Mouse (Mus musculus) kidney, adult 2 months (tissue): ENCODE data around the gene Lrp4. TPM values are rescaled to one million over a fixed set of nuclear protein-coding genes. Genes with fewer than 3 reads are reported as not detected.

Source experiments
- DNase-seq: peaks from one replicate; pipeline ENCODE4 v3.0.0; 2021
- H3K27ac ChIP-seq: fragments of 200-500 bp; 2 replicates; pipeline ENCODE4 v1.5.1; 2012; ENCODE audit warnings: low read depth, low read length, control low read depth, inconsistent platforms; ENCODE audit not compliant: insufficient read depth
- H3K27me3 ChIP-seq: fragments of 200-500 bp; replicated peaks from 2 replicates; pipeline ENCODE4 v1.6.1; 2012; ENCODE audit warnings: mild to moderate bottlenecking, moderate library complexity, low read length, inconsistent platforms; ENCODE audit not compliant: control insufficient read depth, insufficient read depth
- H3K36me3 ChIP-seq: fragments of 200-500 bp; 2 replicates; pipeline ENCODE4 v1.6.1; 2012; ENCODE audit warnings: mild to moderate bottlenecking, moderate library complexity, low read length, inconsistent platforms; ENCODE audit not compliant: control insufficient read depth, insufficient read depth
- H3K4me1 ChIP-seq: fragments of 200-500 bp; 2 replicates; pipeline ENCODE4 v1.6.1; 2011; ENCODE audit warnings: low read length; ENCODE audit not compliant: control insufficient read depth, insufficient read depth
- H3K4me3 ChIP-seq: fragments of 200-500 bp; 2 replicates; pipeline ENCODE4 v1.5.1; 2011; ENCODE audit warnings: mild to moderate bottlenecking, low read depth, low read length, control low read depth; ENCODE audit not compliant: insufficient read depth
- CTCF ChIP-seq: fragments of 200-500 bp; conservative IDR thresholded peaks from 2 replicates; pipeline ENCODE4 v1.5.1; 2011; ENCODE audit warnings: low read depth, mild to moderate bottlenecking, control low read depth, low read length, moderate library complexity, mixed read lengths; ENCODE audit not compliant: insufficient read depth, insufficient read length
- POLR2A ChIP-seq: fragments of 200-500 bp; IDR thresholded peaks from one replicate; pipeline ENCODE4 v1.6.1; 2011; ENCODE audit warnings: low read depth, low read length, control low read depth
- WGBS: fragments of 180-500 bp; shearing (Covaris S2); methylation state at CpG from one replicate; pipeline ENCODE4 v1.1.7; 2018; 5-methylcytosine and 5-hydroxymethylcytosine counted together
- polyA plus RNA-seq: library from polyadenylated mRNA; depleted of rRNA; stranded (reverse); fragments of >200 nt; gene quantifications from 2 replicates; pipeline ENCODE4 v1.2.3, GENCODE M21; 2012; rRNA removed

Lrp4 gene
- polyA plus RNA-seq, 1 experiment: 8.6 TPM

- Histone ChIP-seq H3K4me1 (no peaks in the 10 kb centered on the region), H3K4me3 (no peak overlapping the region), H3K36me3 (no peaks in the 10 kb centered on the region), H3K27me3 (no peaks in the 10 kb centered on the region), H3K27ac (no peak overlapping the region)
- WGBS: 93% methylated on average over 8 of the region's 8 CpGs
- TF ChIP-seq CTCF: no peak
- TF ChIP-seq POLR2A: no peak
- DNase-seq: no peak
Observed at GRCm38 (mm10) chr2:91508076-91508475, 50.8 kb downstream of the Lrp4 start.

GRCm38 (mm10) chr2:91517186-91517585 lies 59.9 kb downstream of the Lrp4 start:
- WGBS: 45% methylated on average over 2 of the region's 2 CpGs
- no peaks in the 10 kb centered on the region for H3K36me3 ChIP-seq
- no peaks in the 10 kb centered on the region for H3K27me3 ChIP-seq
- no peaks in the 10 kb centered on the region for H3K4me1 ChIP-seq
- no peak overlapping the region for H3K27ac ChIP-seq
- TF ChIP-seq POLR2A (no peak), CTCF (no peak)
- no peak overlapping the region for H3K4me3 ChIP-seq
- DNase-seq: no peak

GRCm38 (mm10) chr2:91526294-91527146 lies 69.2 kb downstream of the Lrp4 start, which contains the start of gene Ckap5:
TSS of gene Ckap5 (plus strand) at chr2:91526762.
- Histone ChIP-seq H3K4me1 (no peaks in the 10 kb centered on the region; the same call in 1 of the 2 replicates), H3K27me3 (no peaks in the 10 kb centered on the region), H3K36me3 (no peaks in the 10 kb centered on the region), H3K4me3 (peak within 1 kb of the TSS; percentile 88), H3K27ac (peak within 1 kb of the TSS; percentile 74)
- WGBS: under 1% methylated on average over 64 of the region's 64 CpGs
- peak; percentile 96 for DNase-seq
- TF ChIP-seq CTCF (no peak), POLR2A (no peak)

- peak; percentile 17 for DNase-seq
- Histone ChIP-seq H3K4me1 (no peaks in the 10 kb centered on the region; the same call in 1 of the 2 replicates), H3K27me3 (no peaks in the 10 kb centered on the region), H3K4me3 (peak overlapping the region; percentile 88), H3K36me3 (no peaks in the 10 kb centered on the region), H3K27ac (no peak overlapping the region)
- 1% methylated on average over 12 of the region's 15 CpGs for WGBS
- TF ChIP-seq CTCF: no peak
- TF ChIP-seq POLR2A: no peak
Observed at GRCm38 (mm10) chr2:91527147-91527486, 69.8 kb downstream of the Lrp4 start.

- peak; percentile 97 for DNase-seq
- H3K4me3 ChIP-seq: peak overlapping the region; percentile 75
- under 1% methylated on average over 17 of the region's 17 CpGs for WGBS
- H3K27me3 ChIP-seq: no peaks in the 10 kb centered on the region
- no peak overlapping the region for H3K27ac ChIP-seq
- no peaks in the 10 kb centered on the region for H3K36me3 ChIP-seq
- H3K4me1 ChIP-seq: peaks cover 4% of the 10 kb centered on the region; the same call in 1 of the 2 replicates
- no peak for TF ChIP-seq CTCF
- no peak for TF ChIP-seq POLR2A
Observed at GRCm38 (mm10) chr2:91537588-91538205, 80.4 kb downstream of the Lrp4 start.

Other genes starting within 250 kb of the Lrp4 start
- 11.5 and 11.7 TPM in 2 replicates for gene Ddb2, start 220.5 kb upstream of the Lrp4 start, polyA plus RNA-seq
- 30.2 and 33.3 TPM in 2 replicates for gene Pacsin3, start 201.6 kb upstream of the Lrp4 start, polyA plus RNA-seq
- gene Arfgap2, start 192.5 kb upstream of the Lrp4 start, polyA plus RNA-seq: 32.7 and 38.4 TPM in 2 replicates
- gene 1110051M20Rik, start 12.8 kb upstream of the Lrp4 start, polyA plus RNA-seq: 35.0 and 36.7 TPM in 2 replicates
- gene Ckap5, start 69.3 kb downstream of the Lrp4 start, polyA plus RNA-seq: 4.9 and 5.9 TPM in 2 replicates
- gene F2, start 178.9 kb downstream of the Lrp4 start, polyA plus RNA-seq: 0.06 and 0.18 TPM in 2 replicates
- 8.4 and 10.0 TPM in 2 replicates for gene Zfp408, start 192.3 kb downstream of the Lrp4 start, polyA plus RNA-seq
- gene Arhgap1, start 192.3 kb downstream of the Lrp4 start, polyA plus RNA-seq: 90.2 and 91.6 TPM in 2 replicates